Mouse (Mus musculus): Measurements from ENCODE around the gene Mettl23. TPM values are rescaled to one million over a fixed set of nuclear protein-coding genes. Genes with fewer than 3 reads are reported as not detected.
"Not testable (repeated sequence)": the region's sequence is repeated elsewhere in the genome, so short reads cannot be mapped to it uniquely, and the experiment has no call there.

Gene Mettl23
- total RNA-seq, 1 experiment from 2014 or later: 52.0 TPM

DNA sequence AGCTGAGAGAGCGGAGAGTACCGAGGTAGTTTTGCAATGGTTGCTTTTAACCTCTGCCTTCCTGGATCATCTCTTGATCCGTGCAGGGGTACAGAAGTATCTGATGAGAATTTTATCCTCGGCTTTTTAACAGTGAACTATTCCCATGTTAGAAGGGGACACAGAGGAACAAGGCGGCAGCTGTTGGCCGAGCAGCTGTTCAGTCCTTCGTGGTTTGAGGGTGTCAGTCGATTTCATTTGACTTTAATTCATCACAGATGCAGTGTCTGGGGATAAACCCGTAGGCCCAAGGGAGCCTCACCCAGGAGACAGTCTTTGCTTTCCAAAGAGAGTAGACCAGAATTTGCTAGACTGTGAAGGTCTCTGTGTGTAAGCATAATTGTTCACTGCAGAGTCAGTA lies 28.5 kb downstream of the Mettl23 start:
- no peak for ATAC-seq (replicated peaks; ENCODE audit: low read depth, poor library complexity, severe bottlenecking)

- ATAC-seq (replicated peaks; ENCODE audit: low read depth, poor library complexity, severe bottlenecking): no peak
These were observed 30.9 kb downstream of the Mettl23 start for GRCm38 (mm10) chr11:116873987-116874386.

GRCm38 (mm10) chr11:116878454-116878853 lies 35.4 kb downstream of the Mettl23 start:
- ATAC-seq (replicated peaks; ENCODE audit: low read depth, poor library complexity, severe bottlenecking): no peak

DNA sequence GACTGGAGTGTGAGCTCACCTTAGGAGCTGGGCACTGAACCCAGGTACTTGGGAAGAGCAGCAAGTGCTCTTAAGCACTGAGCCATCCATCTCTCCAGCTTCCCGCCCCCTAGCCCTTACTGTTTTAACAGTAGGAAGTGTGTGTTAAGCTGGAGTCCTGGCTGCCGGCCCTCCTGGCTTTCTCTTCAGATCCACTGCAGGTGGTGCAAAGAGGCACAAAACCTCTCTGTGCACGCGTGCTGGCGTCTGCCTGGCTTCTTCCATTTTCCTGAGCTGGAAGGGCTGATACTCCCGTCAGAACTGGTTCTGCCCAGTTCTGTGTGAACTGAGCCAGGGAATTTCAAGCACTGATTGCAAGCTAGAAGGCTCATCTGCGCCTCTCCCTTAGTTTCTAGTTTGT lies 37.8 kb downstream of the Mettl23 start:
- ATAC-seq (replicated peaks; ENCODE audit: low read depth, poor library complexity, severe bottlenecking): no peak

GRCm38 (mm10) chr11:116881440-116881839 lies 38.4 kb downstream of the Mettl23 start:
- no peak for ATAC-seq (replicated peaks; ENCODE audit: low read depth, poor library complexity, severe bottlenecking)

GRCm38 (mm10) chr11:116882446-116882845 lies 39.4 kb downstream of the Mettl23 start:
- no peak for ATAC-seq (replicated peaks; ENCODE audit: low read depth, poor library complexity, severe bottlenecking)

- ATAC-seq (replicated peaks; ENCODE audit: low read depth, poor library complexity, severe bottlenecking): no peak
These were observed 41.0 kb downstream of the Mettl23 start for GRCm38 (mm10) chr11:116884061-116884460.

DNA sequence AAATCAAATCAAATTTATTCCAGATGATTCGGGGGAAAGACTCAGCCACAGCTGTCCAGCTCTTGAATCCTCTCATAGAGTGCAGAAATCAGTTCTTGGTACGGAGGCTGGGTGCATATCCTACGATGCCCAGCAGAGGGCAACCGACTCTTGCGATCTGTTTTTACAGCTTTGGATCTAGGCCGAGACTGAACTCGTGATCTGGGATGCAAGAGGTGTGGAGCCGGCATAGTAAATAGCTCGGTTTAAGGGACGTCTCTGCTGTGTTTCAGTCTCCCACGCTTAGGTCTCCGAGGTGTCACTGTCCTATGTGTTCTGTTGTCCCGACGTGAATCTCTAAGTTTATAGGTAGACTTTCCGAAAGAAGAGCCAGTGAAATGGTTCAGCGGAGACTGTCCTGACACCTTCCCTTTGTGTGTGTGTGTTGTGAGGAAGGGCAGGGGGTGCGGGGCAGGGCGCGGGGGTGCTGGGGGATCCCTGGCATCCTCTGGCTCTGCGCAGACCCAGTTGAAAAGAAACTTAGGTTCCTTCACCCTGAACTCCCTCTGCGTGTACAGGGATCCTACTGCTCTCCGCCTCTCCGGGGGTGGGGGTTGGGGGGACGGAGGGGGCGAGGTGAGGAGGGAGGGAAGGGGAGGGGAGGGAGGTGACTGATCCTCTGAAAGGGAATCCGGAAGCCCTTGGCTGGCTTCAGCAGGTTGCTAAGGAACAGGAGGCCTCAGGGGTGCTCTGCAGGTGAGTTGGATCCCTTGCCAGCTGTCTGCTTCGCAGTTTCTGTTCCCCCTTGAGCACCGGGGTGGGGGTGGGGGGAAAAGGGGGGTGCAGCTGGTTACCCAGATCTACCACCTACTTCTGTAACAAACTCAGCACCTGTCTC lies 42.4 kb downstream of the Mettl23 start:
- peak; percentile 87; the same call in 1 of the 2 replicates for ATAC-seq (replicated peaks; ENCODE audit: low read depth, poor library complexity, severe bottlenecking)

GRCm38 (mm10) chr11:116887136-116887535 lies 44.1 kb downstream of the Mettl23 start:
- ATAC-seq (replicated peaks; ENCODE audit: low read depth, poor library complexity, severe bottlenecking): no peak

- ATAC-seq (replicated peaks; ENCODE audit: low read depth, poor library complexity, severe bottlenecking): no peak
These were observed 50.7 kb downstream of the Mettl23 start for GRCm38 (mm10) chr11:116893532-116894442.

DNA sequence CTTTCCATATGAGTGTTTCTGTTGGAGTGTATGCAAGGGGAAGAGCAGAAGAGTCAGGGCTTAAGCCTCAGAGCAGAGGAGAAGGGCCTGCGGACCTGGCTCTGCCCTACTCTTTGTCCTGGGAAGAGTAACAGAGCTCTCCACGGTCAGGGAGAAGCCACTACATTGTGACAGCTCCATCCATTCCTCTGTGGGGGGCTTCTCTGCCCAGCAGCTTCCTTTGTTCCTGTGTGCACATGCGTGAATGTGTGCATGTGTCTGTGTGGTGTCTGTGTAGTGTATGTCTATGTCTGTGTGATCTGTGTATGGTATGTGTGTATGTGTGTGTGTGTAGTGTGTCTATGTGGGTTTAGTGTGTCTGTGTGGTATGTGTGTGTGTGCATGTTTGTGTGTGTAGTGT lies 52.3 kb downstream of the Mettl23 start:
- no peak for ATAC-seq (replicated peaks; ENCODE audit: low read depth, poor library complexity, severe bottlenecking)

DNA sequence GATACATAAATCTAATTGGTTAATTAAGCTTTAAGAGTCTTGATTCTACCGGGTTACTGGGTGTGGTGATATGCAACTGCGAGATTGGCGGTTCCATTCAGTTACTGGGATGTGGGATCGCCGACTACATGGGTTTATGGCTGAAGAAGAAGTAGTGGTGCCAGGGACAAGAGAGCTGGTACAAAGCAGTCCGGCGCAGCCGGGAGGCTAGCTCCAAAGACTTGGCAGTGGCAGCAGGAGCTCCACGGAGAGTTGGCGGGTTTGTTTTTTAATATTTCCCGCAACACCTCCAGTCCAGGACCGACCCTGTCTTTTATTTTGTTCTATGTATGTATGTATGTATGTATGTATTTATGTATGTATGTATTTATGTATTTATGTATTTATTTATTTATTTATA lies 56.2 kb downstream of the Mettl23 start:
- no peak for ATAC-seq (replicated peaks; ENCODE audit: low read depth, poor library complexity, severe bottlenecking)

DNA sequence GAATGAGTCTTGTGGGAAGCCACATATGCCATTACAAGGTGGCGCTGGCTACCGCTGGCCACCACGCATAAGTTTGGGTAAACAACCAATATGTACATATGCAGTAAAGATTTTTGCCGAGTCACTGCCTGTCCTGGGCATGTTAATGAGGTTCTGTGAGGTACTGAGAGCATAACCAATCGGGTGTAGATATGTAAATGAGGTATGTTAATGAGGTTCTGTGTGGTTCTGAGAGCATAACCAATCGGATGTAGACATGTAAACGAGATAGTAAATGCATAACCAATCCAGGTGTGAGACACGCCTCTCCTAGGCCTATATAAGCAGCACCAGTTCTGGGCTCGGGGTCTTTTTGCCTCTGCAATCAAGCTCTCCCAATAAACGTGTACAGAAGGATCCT lies 59.5 kb downstream of the Mettl23 start:
- not testable (repeated sequence) for ATAC-seq (replicated peaks; ENCODE audit: low read depth, poor library complexity, severe bottlenecking)

Other genes starting within 250 kb of the Mettl23 start
- 2.1 and 2.4 TPM in 2 replicates for gene Rhbdf2, start 216.3 kb upstream of the Mettl23 start, total RNA-seq (2017)
- not detected in 2 replicates for gene Prcd, start 189.7 kb upstream of the Mettl23 start, total RNA-seq (2017)
- not detected in 2 replicates for gene Cygb, start 189.0 kb upstream of the Mettl23 start, total RNA-seq (2017)
- gene St6galnac1, start 67.8 kb upstream of the Mettl23 start, total RNA-seq (2017): not detected in 2 replicates
- gene Mxra7, start 15.2 kb upstream of the Mettl23 start, total RNA-seq (2017): 0.46 TPM in 1 of 2 replicates, not detected in the other
- 39.2 and 56.0 TPM in 2 replicates for gene Jmjd6, start 171 bp downstream of the Mettl23 start, total RNA-seq (2017)
- gene Mfsd11, start 9.2 kb downstream of the Mettl23 start, total RNA-seq (2017): 4.5 and 5.4 TPM in 2 replicates
- gene Srsf2, start 9.8 kb downstream of the Mettl23 start, total RNA-seq (2017): 451 and 629 TPM in 2 replicates
- gene Mgat5b, start 75.6 kb downstream of the Mettl23 start, total RNA-seq (2017): not detected in 2 replicates

All from common myeloid progenitor, adult 5-6 weeks (primary cell).